Mouse (Mus musculus) erythroblast, embryonic 14.5 days (primary cell): ENCODE data around the gene Snx33.

Experiments used
- GATA1 ChIP-seq: IDR thresholded peaks from 2 replicates; pipeline ENCODE4 v1.6.1; 2012; ENCODE audit warnings: low read length, inconsistent platforms, mixed read lengths
- TAL1 ChIP-seq: IDR thresholded peaks from 3 replicates; pipeline ENCODE4 v1.6.1; 2012; ENCODE audit warnings: low read length, inconsistent platforms, mixed read lengths

GRCm38 (mm10) chr9:56928041-56928811 is at the start of gene Snx33:
- no peak for TF ChIP-seq GATA1
- TF ChIP-seq TAL1: no peak
